Mouse (Mus musculus) G1E (cell line): Measurements from ENCODE around the gene Tmco3.

Experiments
- CTCF ChIP-seq: IDR thresholded peaks from 2 replicates; pipeline ENCODE4 v1.5.1; 2012; ENCODE audit warnings: low read depth, low read length, inconsistent platforms, mixed read lengths
- GATA1 ChIP-seq: IDR thresholded peaks from 2 replicates; pipeline ENCODE4 v1.6.1; 2012; ENCODE audit warnings: borderline replicate concordance, low read length, inconsistent platforms, mixed read lengths
- GATA2 ChIP-seq: IDR thresholded peaks from 2 replicates; pipeline ENCODE4 v1.6.1; 2012; ENCODE audit warnings: low read depth, low read length, inconsistent platforms, borderline replicate concordance
- POLR2AphosphoS5 ChIP-seq: IDR thresholded peaks from 2 replicates; pipeline ENCODE4 v1.6.1; 2012; ENCODE audit warnings: low read depth, low read length, inconsistent platforms; ENCODE audit not compliant: insufficient replicate concordance
- TAL1 ChIP-seq: conservative IDR thresholded peaks from 2 replicates; pipeline ENCODE4 v1.6.1; 2012; ENCODE audit warnings: low read depth, low read length, inconsistent platforms, mixed read lengths

DNA sequence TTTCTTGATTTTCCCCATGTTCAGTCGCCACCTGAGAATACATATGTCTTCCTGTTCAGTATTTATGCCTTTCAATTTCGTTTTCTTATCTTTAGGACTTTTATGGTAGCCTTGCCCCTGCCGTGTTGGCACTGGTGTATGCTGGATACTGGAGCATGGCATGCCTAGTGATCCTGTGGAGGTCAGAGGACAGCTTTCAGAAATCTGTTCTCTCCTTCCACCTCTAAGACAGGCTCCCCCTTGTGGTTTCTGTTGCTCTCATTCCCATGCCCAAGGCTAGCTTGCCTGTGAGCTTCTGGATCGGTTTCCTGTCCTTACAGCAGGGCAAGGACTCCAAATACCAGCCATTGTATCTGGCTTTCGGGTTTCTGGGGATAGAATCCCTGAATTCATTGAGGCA is 38.6 kb downstream of the Tmco3 start:
- no peak for TF ChIP-seq CTCF
- no peak for TF ChIP-seq GATA1
- TF ChIP-seq POLR2AphosphoS5, result no peak
- TF ChIP-seq TAL1, result no peak
- no peak for TF ChIP-seq GATA2
